Mouse (Mus musculus) intestine, embryonic 16.5 days (tissue): ENCODE results near the gene Olfr512. TPM values are rescaled to one million over a fixed set of nuclear protein-coding genes. Genes with fewer than 3 reads are reported as not detected.

ENCODE experiments used
- ATAC-seq: fragments of 200-750 bp; cut with Nextera tagmentation; 2 replicates; pipeline ENCODE4 v1.8.0; 2017; ENCODE audit warnings: moderate TSS enrichment, moderate library complexity
- H3K27ac ChIP-seq: fragments of 300-500 bp; sonication (generic); 2 replicates; pipeline ENCODE4 v1.5.1; 2014; ENCODE audit warnings: mild to moderate bottlenecking, low read length
- H3K27me3 ChIP-seq: fragments of 300-500 bp; sonication (generic); replicated peaks from 2 replicates; pipeline ENCODE4 v1.6.1; 2014; ENCODE audit warnings: low read length, control low read depth, mixed read lengths; ENCODE audit not compliant: control insufficient read depth, insufficient read depth
- H3K36me3 ChIP-seq: fragments of 300-500 bp; sonication (generic); 2 replicates; pipeline ENCODE4 v1.6.1; 2014; ENCODE audit warnings: low read length, control low read depth; ENCODE audit not compliant: control insufficient read depth, insufficient read depth
- H3K4me1 ChIP-seq: fragments of 300-500 bp; sonication (generic); 2 replicates; pipeline ENCODE4 v1.6.1; 2014; ENCODE audit warnings: low read length, control low read depth, mixed read lengths; ENCODE audit not compliant: control insufficient read depth, insufficient read depth
- H3K4me2 ChIP-seq: fragments of 300-500 bp; sonication (generic); 2 replicates; pipeline ENCODE4 v1.6.1; 2014; ENCODE audit warnings: low read depth, low read length, control low read depth
- H3K4me3 ChIP-seq: fragments of 300-500 bp; sonication (generic); 2 replicates; pipeline ENCODE4 v1.5.1; 2014; ENCODE audit warnings: mild to moderate bottlenecking, low read length
- H3K9ac ChIP-seq: fragments of 300-500 bp; sonication (generic); 2 replicates; pipeline ENCODE4 v1.6.1; 2014; ENCODE audit warnings: low read depth, low read length
- H3K9me3 ChIP-seq: fragments of 300-500 bp; sonication (generic); 2 replicates; pipeline ENCODE4 v1.6.1; 2016; ENCODE audit warnings: low read length, control low read depth; ENCODE audit not compliant: control insufficient read depth
- WGBS: fragments of 180-500 bp; shearing (Covaris S2); extraction: QIAGEN DNeasy Blood & Tissue Kit; methylation state at CpG from one replicate; pipeline ENCODE4 v1.1.7; 2014; 5-methylcytosine and 5-hydroxymethylcytosine counted together
- polyA plus RNA-seq: library from polyadenylated mRNA; unstranded; fragments of >200 nt; fragmentation: Nextera tagmentation; extraction: Ambion mirVana; gene quantifications from 2 replicates; pipeline ENCODE4 v1.2.1, GENCODE M21; 2015

Olfr512 gene
- not detected in 2 replicates for polyA plus RNA-seq

DNA sequence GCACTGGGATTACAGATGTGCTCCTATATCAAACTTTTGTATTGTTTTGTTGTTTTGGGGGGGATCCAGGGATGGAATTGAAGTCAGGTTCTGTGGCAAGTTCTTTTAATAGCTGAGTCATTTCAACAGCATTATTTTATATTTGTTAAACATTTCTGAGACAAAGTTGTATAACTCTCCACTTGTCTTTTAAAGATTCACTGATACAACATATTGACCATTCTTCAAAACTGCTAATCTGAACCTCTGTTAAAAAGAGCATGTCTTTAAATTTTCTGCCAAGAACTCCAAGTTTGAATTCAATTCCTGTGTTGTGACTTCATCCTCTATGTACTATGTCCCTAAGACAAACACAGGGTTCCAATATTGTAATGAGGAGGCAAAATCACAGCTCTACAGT, at the start of gene Olfr512:
Gene Olfr512, plus strand, starts transcription at position 301 of the 400 bp plus-strand sequence.
- no peak within 1 kb of the TSS for H3K27ac ChIP-seq
- no peaks in the 10 kb centered on the region for H3K36me3 ChIP-seq
- H3K9ac ChIP-seq = no peak within 1 kb of the TSS
- H3K27me3 ChIP-seq = no peaks in the 10 kb centered on the region
- no peaks in the 10 kb centered on the region for H3K4me1 ChIP-seq
- no peak within 1 kb of the TSS for H3K4me2 ChIP-seq
- H3K4me3 ChIP-seq = no peak within 1 kb of the TSS
- ATAC-seq = no peak
- H3K9me3 ChIP-seq = no peaks in the 10 kb centered on the region

DNA sequence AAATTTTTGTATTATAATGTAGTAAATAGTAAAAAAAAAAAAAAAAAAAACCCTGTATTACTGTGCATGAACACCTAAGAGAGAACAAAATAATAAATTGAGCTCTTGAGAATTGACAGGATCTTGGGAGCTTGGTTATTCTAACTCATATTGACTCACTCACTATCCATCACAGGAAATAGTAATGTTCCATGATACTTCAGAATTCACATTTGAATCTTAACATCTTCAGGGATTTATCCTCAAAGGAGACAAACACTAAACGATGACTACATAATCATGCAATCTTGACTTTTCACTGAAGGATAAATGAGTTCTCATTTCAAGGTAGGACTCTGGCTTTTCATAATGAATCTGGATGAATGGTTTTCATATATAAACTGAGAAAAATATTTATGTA, 47.0 kb upstream of the Olfr512 start, which contains the start of gene Olfr510:
Gene Olfr510, plus strand, starts transcription at position 301 of the 400 bp plus-strand sequence.
- Histone ChIP-seq H3K4me1 (no peaks in the 10 kb centered on the region), H3K4me2 (no peak within 1 kb of the TSS), H3K4me3 (no peak within 1 kb of the TSS), H3K27me3 (no peaks in the 10 kb centered on the region), H3K9me3 (no peaks in the 10 kb centered on the region), H3K36me3 (no peaks in the 10 kb centered on the region), H3K9ac (no peak within 1 kb of the TSS), H3K27ac (no peak within 1 kb of the TSS)
- 89% methylated on average over 1 of the region's 1 CpGs for WGBS
- no peak for ATAC-seq

DNA sequence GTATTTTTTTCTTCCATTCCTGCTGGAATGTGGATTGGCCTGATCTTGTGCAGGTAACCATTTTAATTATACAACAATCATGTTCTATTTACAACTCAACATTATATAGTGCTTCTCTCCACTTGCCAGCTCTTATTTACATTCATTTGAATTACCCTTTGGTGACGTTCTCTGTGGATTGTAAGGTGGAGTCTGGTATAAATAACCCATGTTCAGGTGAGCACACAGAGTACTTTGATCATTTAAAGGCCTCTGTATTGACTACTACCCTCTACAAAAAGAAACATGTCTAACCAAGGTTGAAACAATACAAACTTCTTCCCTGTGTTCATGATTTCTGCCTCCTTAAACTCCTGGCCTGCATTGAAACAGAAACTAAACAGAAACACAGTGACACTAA, 42.1 kb upstream of the Olfr512 start:
- Histone ChIP-seq H3K9me3 (no peaks in the 10 kb centered on the region), H3K27ac (no peak overlapping the region), H3K4me3 (no peak overlapping the region), H3K4me1 (no peaks in the 10 kb centered on the region), H3K9ac (no peak overlapping the region), H3K36me3 (no peaks in the 10 kb centered on the region), H3K4me2 (no peak overlapping the region), H3K27me3 (no peaks in the 10 kb centered on the region)
- 40% methylated on average over 1 of the region's 1 CpGs for WGBS
- ATAC-seq = no peak

DNA sequence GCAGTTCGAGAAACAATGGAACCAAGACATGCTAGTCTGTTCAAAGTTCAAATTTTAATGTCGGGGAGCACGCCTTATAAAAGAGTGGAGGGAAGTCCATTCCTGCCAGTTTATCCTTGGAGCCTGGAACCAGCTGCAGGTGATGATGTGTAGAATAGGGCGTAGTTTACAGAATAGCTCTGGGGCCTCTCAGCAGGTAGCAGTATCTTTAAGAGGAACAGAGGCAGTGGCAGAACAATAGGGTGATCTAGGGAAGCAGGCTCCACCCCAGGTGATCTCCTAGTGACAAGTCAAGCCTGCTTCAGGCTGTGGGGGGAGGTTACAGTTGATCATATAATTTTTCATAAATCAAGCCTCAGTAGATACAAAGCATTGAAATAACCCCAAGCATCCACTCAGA, 34.2 kb upstream of the Olfr512 start:
- H3K27ac ChIP-seq = no peak overlapping the region
- no peak for ATAC-seq
- no peak overlapping the region for H3K9ac ChIP-seq
- no peaks in the 10 kb centered on the region for H3K4me1 ChIP-seq
- H3K4me3 ChIP-seq = no peak overlapping the region
- H3K27me3 ChIP-seq = no peaks in the 10 kb centered on the region
- H3K36me3 ChIP-seq = no peaks in the 10 kb centered on the region
- 76% methylated on average over 4 of the region's 4 CpGs for WGBS
- no peak overlapping the region for H3K4me2 ChIP-seq
- H3K9me3 ChIP-seq = no peaks in the 10 kb centered on the region

GRCm38 (mm10) chr7:108750673-108751072, 37.6 kb downstream of the Olfr512 start, which contains the start of gene Olfr513:
Gene Olfr513 (plus strand): TSS chr7:108750973.
- H3K27me3 ChIP-seq = no peaks in the 10 kb centered on the region
- no peak within 1 kb of the TSS for H3K4me3 ChIP-seq
- WGBS = 61% methylated on average over 1 of the region's 1 CpGs
- no peaks in the 10 kb centered on the region for H3K9me3 ChIP-seq
- H3K4me2 ChIP-seq = no peak within 1 kb of the TSS
- H3K36me3 ChIP-seq = no peaks in the 10 kb centered on the region
- no peaks in the 10 kb centered on the region for H3K4me1 ChIP-seq
- no peak for ATAC-seq
- no peak within 1 kb of the TSS for H3K27ac ChIP-seq
- no peak within 1 kb of the TSS for H3K9ac ChIP-seq

GRCm38 (mm10) chr7:108760411-108760810, 47.3 kb downstream of the Olfr512 start:
- Histone ChIP-seq H3K9ac (no peak overlapping the region), H3K9me3 (no peaks in the 10 kb centered on the region), H3K4me1 (no peaks in the 10 kb centered on the region), H3K4me2 (no peak overlapping the region), H3K4me3 (no peak overlapping the region), H3K27ac (no peak overlapping the region), H3K36me3 (no peaks in the 10 kb centered on the region), H3K27me3 (no peaks in the 10 kb centered on the region)
- no peak for ATAC-seq
- 34% methylated on average over 3 of the region's 3 CpGs for WGBS

Other genes with a start within 250 kb of the Olfr512 start
- not detected in 2 replicates for gene Olfr498, start 248.0 kb upstream of the Olfr512 start, polyA plus RNA-seq
- gene Olfr502, start 188.3 kb upstream of the Olfr512 start, polyA plus RNA-seq = not detected in 2 replicates
- gene Olfr503, start 168.8 kb upstream of the Olfr512 start, polyA plus RNA-seq = not detected in 2 replicates
- gene Olfr504, start 147.5 kb upstream of the Olfr512 start, polyA plus RNA-seq = not detected in 2 replicates
- gene Olfr506, start 102.5 kb upstream of the Olfr512 start, polyA plus RNA-seq = not detected in 2 replicates
- not detected in 2 replicates for gene Olfr507, start 91.5 kb upstream of the Olfr512 start, polyA plus RNA-seq
- not detected in 2 replicates for gene Olfr508, start 83.3 kb upstream of the Olfr512 start, polyA plus RNA-seq
- not detected in 2 replicates for gene Olfr509, start 61.4 kb upstream of the Olfr512 start, polyA plus RNA-seq
- gene Olfr510, start 46.9 kb upstream of the Olfr512 start, polyA plus RNA-seq = not detected in 2 replicates
- gene Olfr513, start 37.7 kb downstream of the Olfr512 start, polyA plus RNA-seq = not detected in 2 replicates
- gene Olfr514, start 112.7 kb downstream of the Olfr512 start, polyA plus RNA-seq = not detected in 2 replicates
- not detected in 2 replicates for gene Olfr516, start 137.2 kb downstream of the Olfr512 start, polyA plus RNA-seq
- not detected in 2 replicates for gene Olfr517, start 159.1 kb downstream of the Olfr512 start, polyA plus RNA-seq
- not detected in 2 replicates for gene Olfr518, start 171.7 kb downstream of the Olfr512 start, polyA plus RNA-seq
- gene Olfr519, start 181.1 kb downstream of the Olfr512 start, polyA plus RNA-seq = not detected in 2 replicates
- gene Nlrp10, start 216.9 kb downstream of the Olfr512 start, polyA plus RNA-seq = 0.06 TPM in 1 of 2 replicates, not detected in the other
- 68.2 TPM in 2 replicates for gene Eif3f, start 221.1 kb downstream of the Olfr512 start, polyA plus RNA-seq
- gene Tub, start 237.0 kb downstream of the Olfr512 start, polyA plus RNA-seq = 1.8 and 1.9 TPM in 2 replicates